Mouse (Mus musculus) bone marrow macrophage, adult 2 months (primary cell): ENCODE results near the gene Prkx.

Source experiments
- CTCF ChIP-seq: IDR thresholded peaks from 2 replicates; pipeline ENCODE4 v1.5.1; 2012; ENCODE audit warnings: low read depth, mild to moderate bottlenecking, low read length, moderate library complexity
- POLR2A ChIP-seq: IDR thresholded peaks from 2 replicates; pipeline ENCODE4 v1.6.1; 2012; ENCODE audit warnings: mild to moderate bottlenecking, low read depth, low read length, borderline replicate concordance

DNA sequence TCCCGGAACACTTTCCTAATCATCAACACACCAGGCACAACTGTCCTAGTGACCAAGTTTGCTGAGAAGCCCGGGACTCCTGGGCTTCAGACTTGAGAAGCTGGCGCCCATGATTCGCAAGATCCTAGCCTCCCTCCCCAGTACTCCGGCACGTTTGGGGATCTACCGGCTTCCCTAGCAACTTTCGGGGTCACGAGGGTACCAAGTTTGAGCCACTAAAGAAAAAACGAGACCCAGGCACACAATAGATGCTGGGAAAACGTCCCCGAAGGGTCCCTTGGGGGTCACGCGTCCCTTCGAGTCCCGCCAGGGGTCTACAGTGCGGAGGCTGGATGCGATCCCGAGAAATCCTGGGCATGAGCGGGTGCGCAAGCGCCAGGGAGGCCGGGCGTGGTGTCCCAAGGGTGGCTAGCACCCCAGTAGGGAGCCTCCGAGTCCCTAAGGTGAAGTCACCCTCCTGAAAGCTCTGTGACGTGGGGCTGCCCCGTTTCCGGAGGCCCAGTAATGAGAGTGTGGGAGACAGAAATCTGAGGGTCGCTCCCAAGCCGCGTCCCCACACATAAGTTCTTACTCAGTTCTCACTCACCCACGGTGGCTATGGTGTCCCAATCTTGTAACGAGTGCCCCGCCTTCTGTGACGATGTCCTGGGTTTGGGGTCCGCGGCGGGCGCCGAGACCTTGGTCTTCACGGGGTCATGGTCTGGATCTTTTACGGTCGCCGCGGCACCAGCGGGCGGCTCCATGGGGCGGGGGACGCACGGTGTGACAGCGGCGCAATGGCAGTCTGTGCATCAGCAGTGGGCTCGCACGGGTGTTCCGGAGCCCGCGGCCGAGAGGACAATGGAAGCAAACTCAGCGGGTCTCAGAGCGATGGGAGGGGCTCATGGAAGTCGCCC, 868 bp downstream of the Prkx start:
- TF ChIP-seq CTCF (no peak), POLR2A (no peak)
